Mouse (Mus musculus) liver, adult 2 months (tissue): Measurements from ENCODE around the gene Zfp961.

Experiments used
- CTCF ChIP-seq: fragments of 200-500 bp; IDR thresholded peaks from 2 replicates; pipeline ENCODE4 v1.5.1; 2011; ENCODE audit warnings: low read depth, low read length, control low read depth
- POLR2A ChIP-seq: fragments of 200-500 bp; IDR thresholded peaks from 2 replicates; pipeline ENCODE4 v1.6.1; 2011; ENCODE audit warnings: low read length, control low read depth; ENCODE audit not compliant: insufficient read depth; ENCODE audit errors: extremely low read depth

DNA sequence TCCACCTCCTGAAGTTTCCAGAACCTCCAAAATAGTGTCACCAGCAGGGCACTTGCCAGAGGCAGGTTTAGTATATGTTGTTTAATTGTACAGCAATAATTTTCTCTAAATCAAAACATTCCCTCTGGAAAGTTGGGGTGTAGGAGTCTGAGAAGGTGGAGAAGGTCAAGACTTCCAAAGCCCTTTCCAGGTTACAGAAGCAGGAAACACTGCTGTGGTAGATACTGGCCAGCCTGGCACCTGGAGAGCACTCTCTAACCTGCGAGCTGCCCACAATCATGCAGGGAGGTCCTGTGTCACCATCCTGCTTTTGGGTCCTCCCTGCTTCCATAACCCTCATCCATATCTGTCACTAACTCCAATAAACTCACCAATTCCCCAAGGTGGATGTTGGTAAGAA, 55.9 kb downstream of the Zfp961 start:
- TF ChIP-seq POLR2A (no peak), CTCF (no peak)
